In genomic region chr2:66256220-66257131, GRCm38 (mm10) we compare ENCODE assay signal across 8 mouse cellular contexts. TPM values are rescaled to one million over a fixed set of nuclear protein-coding genes. Genes with fewer than 3 reads are reported as not detected.
DNase-seq lines count a peak whose midpoint lies in the region; ATAC-seq lines count a peak whose summit lies in the region.

TSS of gene Ttc21b (minus strand) at chr2:66256617.

- peak within 1 kb of the TSS; percentile 82 for H3K9ac ChIP-seq in hindbrain, embryonic 15.5 days

- H3K27me3 ChIP-seq in hindbrain, embryonic 15.5 days, result no peaks in the 10 kb centered on the region

- peak; percentile 83 for DNase-seq in WW6 (ENCODE audit: low read depth, low spot score)
- DNase-seq in cerebellum, postnatal 25 days, result peak; percentile 97 to 98
- peak; percentile 94 for DNase-seq in gastrocnemius, adult 18-20 months (ENCODE audit: low spot score)
- peak; percentile 97 for DNase-seq in layer of hippocampus, postnatal 36 days
- peak; percentile 96 for DNase-seq in lung, postnatal 25 days (ENCODE audit: low spot score)
- DNase-seq in retina, adult 2 months (ENCODE audit: low read depth, low spot score), result peak; percentile 89
- peak; percentile 96 for DNase-seq in thymus, postnatal 25 days

- peak within 1 kb of the TSS; percentile 56 for H3K4me2 ChIP-seq in hindbrain, embryonic 15.5 days

- H3K36me3 ChIP-seq in hindbrain, embryonic 15.5 days, result peaks cover 7% of the 10 kb centered on the region

- no peaks in the 10 kb centered on the region for H3K9me3 ChIP-seq in hindbrain, embryonic 15.5 days

- peak within 1 kb of the TSS; percentile 91 for H3K4me3 ChIP-seq in hindbrain, embryonic 15.5 days

- ATAC-seq in hindbrain, embryonic 15.5 days (ENCODE audit: low FRiP score, low read depth), result peak; percentile 99

- WGBS in hindbrain, embryonic 15.5 days, result under 1% methylated on average over 56 of the region's 56 CpGs

- peak within 1 kb of the TSS; percentile 91 for H3K27ac ChIP-seq in hindbrain, embryonic 15.5 days (replicated peaks)

- H3K4me1 ChIP-seq in hindbrain, embryonic 15.5 days (replicated peaks), result peaks cover 20% of the 10 kb centered on the region

RNA-seq across cellular contexts. Expression of gene Ttc21b, which starts in this region (rescaled TPM):
- total RNA-seq in gastrocnemius, adult 18-20 months (2021), result 1 to 10 TPM; 1.1 to 1.2 TPM
- 10.8 and 11.0 TPM in 2 replicates for polyA plus RNA-seq in hindbrain, embryonic 15.5 days (2015; fragmentation: Nextera tagmentation; extraction: Ambion mirVana)
- 10 to 100 TPM; 10.9 to 12.9 TPM for total RNA-seq in layer of hippocampus, postnatal 36 days (2021)

Comparison
In these comparisons a context has a peak if more than half of its experiments do, and no peak if none do; other contexts are left out.
1. Peak in every context shown above with its lines: DNase-seq, ATAC-seq, H3K4me3 ChIP-seq and H3K27ac ChIP-seq.
2. RNA of gene Ttc21b (total RNA-seq): 10.9 to 12.9 TPM in layer of hippocampus, postnatal 36 days; 1.1 to 1.2 TPM in gastrocnemius, adult 18-20 months; every median in the first group is over 4 times any median in the second.